Mouse (Mus musculus) bone marrow macrophage, adult 2 months (primary cell): ENCODE measurements at regions not wholly inside any gene's neighbourhood (a gene's known extent, or its start where the extent isn't known, plus 50 kb on each side); places are given as distances from the start of the nearest gene placed in this dataset.

Experiments
- H3K27ac ChIP-seq: 2 replicates; pipeline ENCODE4 v1.5.1; 2012; ENCODE audit warnings: low read depth, low read length; ENCODE audit not compliant: insufficient read depth
- H3K4me1 ChIP-seq: 2 replicates; pipeline ENCODE4 v1.6.1; 2012; ENCODE audit warnings: low read length; ENCODE audit not compliant: control insufficient read depth, insufficient read depth
- H3K4me3 ChIP-seq: 2 replicates; pipeline ENCODE4 v1.5.1; 2012; ENCODE audit warnings: mild to moderate bottlenecking, low read length, moderate library complexity; ENCODE audit not compliant: insufficient read depth
- CTCF ChIP-seq: IDR thresholded peaks from 2 replicates; pipeline ENCODE4 v1.5.1; 2012; ENCODE audit warnings: low read depth, mild to moderate bottlenecking, low read length, moderate library complexity
- POLR2A ChIP-seq: IDR thresholded peaks from 2 replicates; pipeline ENCODE4 v1.6.1; 2012; ENCODE audit warnings: mild to moderate bottlenecking, low read depth, low read length, borderline replicate concordance

- H3K4me3 ChIP-seq: no peak overlapping the region
- H3K27ac ChIP-seq: no peak overlapping the region
- H3K4me1 ChIP-seq: peaks cover 15% of the 10 kb centered on the region
- TF ChIP-seq CTCF (no peak), POLR2A (no peak)
Observed at GRCm38 (mm10) chr15:7723202-7723721, 87.4 kb upstream of the Gdnf start.

DNA sequence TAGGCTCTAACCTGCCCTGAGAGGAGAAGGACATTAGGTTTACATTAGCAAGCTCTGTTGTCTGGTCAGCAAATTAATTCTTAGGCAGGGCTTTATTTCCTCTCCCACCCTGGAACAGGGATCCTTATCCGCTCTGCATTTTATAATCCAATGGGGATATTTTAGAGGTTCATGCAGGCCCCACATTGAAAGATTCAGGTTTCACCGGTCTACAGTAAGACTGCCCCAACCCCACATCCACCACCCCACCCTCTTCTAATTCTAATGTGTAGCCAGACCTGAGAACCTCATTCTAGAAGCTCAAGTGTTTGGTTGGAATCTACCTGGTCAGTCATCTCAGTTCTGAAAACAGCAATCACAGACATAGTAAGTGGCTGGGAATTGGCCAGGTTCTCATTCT lies 86.9 kb upstream of the Gdnf start:
- no peak for TF ChIP-seq CTCF
- TF ChIP-seq POLR2A: no peak
- Histone ChIP-seq H3K4me3 (no peak overlapping the region), H3K4me1 (peaks cover 15% of the 10 kb centered on the region), H3K27ac (no peak overlapping the region)

DNA sequence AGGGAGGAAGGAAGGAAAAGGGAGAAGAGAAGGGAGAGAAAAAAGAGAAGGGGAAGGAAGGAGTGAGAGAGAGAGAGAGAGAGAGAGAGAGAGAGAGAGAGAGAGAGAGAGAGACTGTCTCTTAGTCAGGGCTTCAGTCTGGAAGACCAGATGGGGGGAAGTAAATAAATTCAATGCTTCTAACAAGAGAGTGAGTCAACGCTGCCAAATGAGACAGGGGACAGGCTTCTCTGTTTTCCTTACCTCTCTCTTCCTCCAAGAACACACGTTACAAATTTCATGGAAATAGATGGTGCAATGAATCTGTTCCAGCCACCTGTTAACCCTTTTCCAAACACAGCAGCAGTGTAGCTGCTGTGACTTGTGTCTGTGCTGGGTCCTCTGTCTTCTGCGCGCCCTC lies 85.1 kb upstream of the Gdnf start:
- H3K4me3 ChIP-seq: no peak overlapping the region
- peaks cover 15% of the 10 kb centered on the region for H3K4me1 ChIP-seq
- H3K27ac ChIP-seq: no peak overlapping the region
- no peak for TF ChIP-seq POLR2A
- no peak for TF ChIP-seq CTCF

DNA sequence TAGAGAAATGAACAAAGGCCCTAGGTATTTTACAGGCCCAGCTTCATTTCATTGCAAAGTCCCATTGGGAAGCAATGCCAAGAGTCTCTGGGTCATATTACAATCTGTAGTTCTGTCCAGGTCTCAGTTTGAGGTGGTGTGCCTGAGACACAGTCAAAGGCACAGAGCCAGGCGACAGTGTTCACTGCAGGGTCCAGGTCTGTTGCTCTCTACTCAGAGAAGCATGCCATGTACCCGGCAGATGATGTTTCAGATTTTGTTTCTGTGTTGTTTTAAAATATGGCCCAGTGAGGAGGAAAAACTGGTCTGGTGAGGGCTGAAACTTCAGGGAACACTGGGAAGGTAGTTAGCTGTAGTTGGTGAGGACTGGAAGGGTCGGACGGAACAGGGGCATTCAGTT lies 63.1 kb upstream of the Gdnf start:
- no peak for TF ChIP-seq POLR2A
- no peak for TF ChIP-seq CTCF
- H3K4me3 ChIP-seq: no peak overlapping the region
- H3K27ac ChIP-seq: no peak overlapping the region

GRCm38 (mm10) chr15:7750441-7750840 lies 60.2 kb upstream of the Gdnf start:
- no peak for TF ChIP-seq POLR2A
- no peak for TF ChIP-seq CTCF
- no peak overlapping the region for H3K27ac ChIP-seq
- H3K4me3 ChIP-seq: no peak overlapping the region
- no peaks in the 10 kb centered on the region for H3K4me1 ChIP-seq

More for the DNA sequence above, 63.1 kb upstream of the Gdnf start:
- no peaks in the 10 kb centered on the region for H3K4me1 ChIP-seq
